Mouse (Mus musculus) lung, adult 2 months (tissue): Measurements from ENCODE around the gene Phyh. TPM values are rescaled to one million over a fixed set of nuclear protein-coding genes. Genes with fewer than 3 reads are reported as not detected.

ENCODE experiments used
- DNase-seq: peaks from one replicate; pipeline ENCODE4 v3.0.0; 2022
- H3K4me1 ChIP-seq: fragments of 200-500 bp; 2 replicates; pipeline ENCODE4 v1.6.1; 2011; ENCODE audit warnings: low read length; ENCODE audit not compliant: control insufficient read depth, insufficient read depth
- H3K4me3 ChIP-seq: fragments of 200-500 bp; replicated peaks from 2 replicates; pipeline ENCODE3; 2011; ENCODE audit warnings: low read depth, mild to moderate bottlenecking, control low read depth, low read length; ENCODE audit errors: extremely low read depth
- CTCF ChIP-seq: fragments of 200-500 bp; IDR thresholded peaks from 2 replicates; pipeline ENCODE4 v1.5.1; 2011; ENCODE audit warnings: mild to moderate bottlenecking, low read length, control low read depth; ENCODE audit not compliant: insufficient read depth
- POLR2A ChIP-seq: fragments of 200-500 bp; IDR thresholded peaks from 2 replicates; pipeline ENCODE4 v1.6.1; 2011; ENCODE audit warnings: low read depth, mild to moderate bottlenecking, control low read depth, low read length, borderline replicate concordance; ENCODE audit errors: extremely low read depth
- WGBS: fragments of 180-500 bp; shearing (Covaris S2); methylation state at CpG from one replicate; pipeline ENCODE4 v1.1.7; 2018; 5-methylcytosine and 5-hydroxymethylcytosine counted together
- polyA plus RNA-seq: library from polyadenylated mRNA; depleted of rRNA; stranded (reverse); fragments of >200 nt; gene quantifications from 2 replicates; pipeline ENCODE4 v1.2.3, GENCODE M21; 2012; rRNA removed

The Phyh gene
- polyA plus RNA-seq, 1 experiment, result 49.5 TPM

GRCm38 (mm10) chr2:4954216-4954760 lies 35.5 kb downstream of the Phyh start:
- H3K4me3 ChIP-seq, result no peak overlapping the region
- H3K4me1 ChIP-seq, result no peaks in the 10 kb centered on the region
- TF ChIP-seq CTCF, result no peak
- no peak for TF ChIP-seq POLR2A
- 80% methylated on average over 6 of the region's 6 CpGs for WGBS
- no peak for DNase-seq

GRCm38 (mm10) chr2:4958039-4958438 lies 39.2 kb downstream of the Phyh start:
- WGBS, result 64% methylated on average over 12 of the region's 12 CpGs
- no peak overlapping the region for H3K4me3 ChIP-seq
- TF ChIP-seq POLR2A (no peak), CTCF (no peak)
- no peaks in the 10 kb centered on the region for H3K4me1 ChIP-seq
- no peak for DNase-seq

GRCm38 (mm10) chr2:4967806-4968205 lies 49.0 kb downstream of the Phyh start:
- no peak for DNase-seq
- 93% methylated on average over 2 of the region's 2 CpGs for whole genome bisulfite sequencing
- Histone ChIP-seq H3K4me3 (no peak overlapping the region), H3K4me1 (no peaks in the 10 kb centered on the region)
- no peak for TF ChIP-seq POLR2A
- no peak for TF ChIP-seq CTCF

GRCm38 (mm10) chr2:4969083-4969482 lies 50.3 kb downstream of the Phyh start:
- 58% methylated on average over 2 of the region's 2 CpGs for WGBS
- DNase-seq, result no peak
- H3K4me3 ChIP-seq, result no peak overlapping the region
- H3K4me1 ChIP-seq, result no peaks in the 10 kb centered on the region
- TF ChIP-seq CTCF (no peak), POLR2A (no peak)

- WGBS, result 72% methylated on average over 5 of the region's 5 CpGs
- H3K4me3 ChIP-seq, result no peak within 1 kb of the TSS
- TF ChIP-seq CTCF, result no peak
- TF ChIP-seq POLR2A, result no peak
- no peak for DNase-seq
- no peaks in the 10 kb centered on the region for H3K4me1 ChIP-seq
Measured at GRCm38 (mm10) chr2:4975807-4976206, 57.0 kb downstream of the Phyh start, which contains the start of gene Ucma. Gene Ucma (plus strand): TSS chr2:4976122.

GRCm38 (mm10) chr2:4978091-4978490 lies 59.3 kb downstream of the Phyh start:
- Histone ChIP-seq H3K4me3 (no peak overlapping the region), H3K4me1 (no peaks in the 10 kb centered on the region)
- 49% methylated on average over 8 of the region's 8 CpGs for WGBS
- no peak for DNase-seq
- TF ChIP-seq POLR2A, result no peak
- no peak for TF ChIP-seq CTCF

- no peaks in the 10 kb centered on the region for H3K4me1 ChIP-seq
- no peak overlapping the region for H3K4me3 ChIP-seq
- no peak for DNase-seq
- TF ChIP-seq CTCF (no peak), POLR2A (no peak)
- WGBS, result 36% methylated on average over 5 of the region's 5 CpGs
Measured at GRCm38 (mm10) chr2:4983987-4984386, 65.2 kb downstream of the Phyh start.

- 80% methylated on average over 6 of the region's 6 CpGs for WGBS
- DNase-seq, result no peak
- Histone ChIP-seq H3K4me1 (no peaks in the 10 kb centered on the region), H3K4me3 (no peak overlapping the region)
- no peak for TF ChIP-seq POLR2A
- no peak for TF ChIP-seq CTCF
Measured at GRCm38 (mm10) chr2:4985000-4985399, 66.2 kb downstream of the Phyh start.

GRCm38 (mm10) chr2:4986798-4987197 lies 68.0 kb downstream of the Phyh start:
- Histone ChIP-seq H3K4me1 (no peaks in the 10 kb centered on the region), H3K4me3 (no peak overlapping the region)
- no peak for DNase-seq
- TF ChIP-seq CTCF, result no peak
- no peak for TF ChIP-seq POLR2A
- WGBS, result 63% methylated on average over 4 of the region's 4 CpGs

GRCm38 (mm10) chr2:4987388-4988180 lies 68.8 kb downstream of the Phyh start:
- H3K4me1 ChIP-seq, result no peaks in the 10 kb centered on the region
- 53% methylated on average over 8 of the region's 8 CpGs for WGBS
- DNase-seq, result no peak
- TF ChIP-seq POLR2A (no peak), CTCF (no peak)
- H3K4me3 ChIP-seq, result no peak overlapping the region

Other genes with a start within 250 kb of the Phyh start
- gene Bend7, start 201.2 kb upstream of the Phyh start, polyA plus RNA-seq, result 15.7 and 17.2 TPM in 2 replicates
- gene Sephs1, start 37.5 kb upstream of the Phyh start, polyA plus RNA-seq, result 14.5 and 19.0 TPM in 2 replicates
- 0.22 TPM in 1 of 2 replicates, not detected in the other for gene Ucma, start 57.1 kb downstream of the Phyh start, polyA plus RNA-seq
- 0.45 and 1.2 TPM in 2 replicates for gene Mcm10, start 93.8 kb downstream of the Phyh start, polyA plus RNA-seq
- 4.2 and 5.0 TPM in 2 replicates for gene Optn, start 145.0 kb downstream of the Phyh start, polyA plus RNA-seq
- 3.0 and 5.8 TPM in 2 replicates for gene Ccdc3, start 218.8 kb downstream of the Phyh start, polyA plus RNA-seq